Mouse (Mus musculus) adrenal gland, adult 2 months (tissue): ENCODE measurements around the gene Sspo. TPM values are rescaled to one million over a fixed set of nuclear protein-coding genes. Genes with fewer than 3 reads are reported as not detected.
A peak's percentile ranks its signal among the peaks of the same experiment; 100 is the strongest.

ENCODE experiments used
- DNase-seq: peaks from one replicate; pipeline ENCODE4 v3.0.0; 2021
- long read RNA-seq: library from polyadenylated mRNA; stranded (forward); transcript quantifications from one replicate; pipeline ENCODE4 v2.0.0, GENCODE M21; 2021
- polyA plus RNA-seq: library from polyadenylated mRNA; depleted of rRNA; stranded (reverse); fragments of >200 nt; gene quantifications from 2 replicates; pipeline ENCODE4 v1.2.3, GENCODE M21; 2012; rRNA removed
- total RNA-seq, 2 experiments: library from RNA; stranded (reverse); gene quantifications; 2 replicates each; pipeline ENCODE4 v1.2.3; 2021

Gene Sspo
- total RNA-seq (1 to 10 TPM; 2.7 to 3.5 TPM), polyA plus RNA-seq (8.4 and 12.3 TPM in 2 replicates)
- long read RNA-seq, partial matches to known transcripts, result 2 of 4 reads
- long read RNA-seq, other reads (novel, unspliced or antisense), result 2 of 4 reads

DNA sequence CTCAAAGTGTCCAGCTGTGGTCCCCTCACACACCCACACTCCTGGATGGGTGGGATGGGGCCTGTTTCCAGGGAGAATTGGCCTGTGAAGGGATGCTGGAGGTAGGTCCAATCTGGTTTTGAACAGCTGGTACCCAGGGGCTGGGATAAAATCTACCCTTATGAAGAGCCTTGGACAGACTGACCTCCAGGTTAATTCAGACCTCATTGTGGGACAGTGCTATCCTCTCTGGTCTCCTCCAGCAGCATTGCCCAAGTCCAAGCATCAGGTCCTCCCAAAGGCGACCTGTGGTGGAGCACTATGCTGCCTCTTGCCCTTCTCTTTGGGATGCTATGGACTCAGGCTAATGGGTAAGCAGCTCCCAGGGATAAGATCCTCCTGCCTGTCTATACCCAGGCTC, at the start of gene Sspo:
Gene Sspo, plus strand, starts transcription at position 301 of the 400 bp plus-strand sequence.
- no peak for DNase-seq

DNA sequence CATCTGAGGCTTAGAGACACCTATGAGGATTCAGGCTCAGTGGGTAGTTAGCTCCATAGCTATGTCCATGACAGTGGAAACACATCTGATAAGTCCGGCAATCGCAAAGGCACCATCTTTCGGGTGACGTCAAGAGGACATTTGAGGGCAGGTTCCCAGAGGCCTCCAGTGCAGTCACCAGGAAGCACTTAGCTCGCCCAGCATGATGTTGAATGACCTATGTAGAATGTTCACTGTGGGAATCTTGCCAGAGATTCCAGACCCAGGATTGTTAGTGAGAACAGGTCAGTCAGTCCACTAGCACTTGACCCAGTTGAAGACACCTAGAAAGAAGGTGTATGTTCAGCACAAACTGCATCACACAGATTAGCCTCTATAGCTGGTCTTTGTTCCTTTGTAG, 48.1 kb upstream of the Sspo start:
- no peak for DNase-seq

DNA sequence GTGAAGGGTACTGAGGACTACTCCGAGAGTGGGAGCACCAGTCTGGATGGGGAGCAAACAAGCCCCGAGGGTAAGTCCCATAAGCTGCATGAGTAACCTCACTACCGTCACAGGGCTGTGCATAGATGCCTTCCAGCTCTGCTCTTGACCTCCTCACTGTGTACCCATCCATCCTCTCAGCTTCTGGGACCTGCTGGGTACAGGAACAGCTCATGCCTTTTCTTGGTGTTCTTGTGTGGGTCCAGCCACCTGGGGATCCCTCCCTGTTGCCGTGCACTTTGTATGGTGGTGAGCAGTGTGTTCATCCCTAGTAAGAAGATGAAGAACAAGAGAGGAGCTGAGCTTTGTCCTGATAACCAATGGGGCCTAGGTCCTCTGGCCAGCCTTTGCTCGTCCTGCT, 44.0 kb upstream of the Sspo start:
- no peak for DNase-seq

DNA sequence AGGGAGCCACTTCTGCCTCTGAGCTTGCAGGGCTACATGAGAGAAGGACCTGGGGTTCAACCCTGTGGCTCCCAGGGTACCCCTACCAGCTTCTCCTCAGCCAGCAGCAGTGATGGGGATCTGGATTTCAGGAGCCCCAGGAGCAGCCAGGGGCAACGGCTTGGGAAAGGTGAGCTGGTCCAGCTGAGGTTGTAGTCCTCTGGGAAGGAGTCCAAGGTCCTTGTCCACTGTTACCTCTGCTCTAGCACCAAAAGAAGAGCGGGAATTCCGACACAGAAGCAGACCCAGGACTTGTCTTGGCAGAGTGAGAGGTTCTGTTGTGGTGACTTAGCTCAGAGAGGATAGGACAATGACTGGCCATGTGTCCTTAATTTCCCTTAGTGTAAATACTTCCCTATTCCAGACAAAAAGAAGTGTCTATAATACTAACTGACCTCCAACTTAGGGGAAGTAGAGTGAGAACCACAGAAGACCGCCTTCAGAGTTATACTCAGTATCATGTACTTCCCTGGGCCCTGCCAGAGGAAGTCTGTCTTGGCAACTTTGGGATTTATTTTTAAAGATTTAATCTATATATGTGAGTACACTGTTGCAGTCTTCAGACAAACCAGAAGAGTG, 38.2 kb upstream of the Sspo start:
- DNase-seq, result no peak

DNA sequence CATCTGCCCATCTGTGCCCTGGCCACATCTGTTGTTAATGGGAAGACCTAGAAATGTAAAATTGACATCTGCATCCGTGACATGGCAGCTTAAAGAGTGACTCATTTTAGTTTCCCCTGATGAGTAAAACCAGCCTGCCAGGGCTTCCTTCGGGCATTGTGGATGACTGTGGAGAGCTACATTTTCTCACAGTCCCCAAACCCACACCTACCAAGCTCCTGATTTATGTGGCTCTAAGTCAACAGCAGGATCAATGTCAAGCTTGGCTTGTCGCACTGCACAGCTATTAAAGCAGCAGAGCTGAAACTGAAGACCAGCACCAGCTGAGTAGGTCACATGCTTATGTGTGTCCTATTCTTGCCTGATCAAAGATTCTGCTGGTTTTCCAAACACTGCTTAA, 37.5 kb upstream of the Sspo start:
- DNase-seq, result no peak

DNA sequence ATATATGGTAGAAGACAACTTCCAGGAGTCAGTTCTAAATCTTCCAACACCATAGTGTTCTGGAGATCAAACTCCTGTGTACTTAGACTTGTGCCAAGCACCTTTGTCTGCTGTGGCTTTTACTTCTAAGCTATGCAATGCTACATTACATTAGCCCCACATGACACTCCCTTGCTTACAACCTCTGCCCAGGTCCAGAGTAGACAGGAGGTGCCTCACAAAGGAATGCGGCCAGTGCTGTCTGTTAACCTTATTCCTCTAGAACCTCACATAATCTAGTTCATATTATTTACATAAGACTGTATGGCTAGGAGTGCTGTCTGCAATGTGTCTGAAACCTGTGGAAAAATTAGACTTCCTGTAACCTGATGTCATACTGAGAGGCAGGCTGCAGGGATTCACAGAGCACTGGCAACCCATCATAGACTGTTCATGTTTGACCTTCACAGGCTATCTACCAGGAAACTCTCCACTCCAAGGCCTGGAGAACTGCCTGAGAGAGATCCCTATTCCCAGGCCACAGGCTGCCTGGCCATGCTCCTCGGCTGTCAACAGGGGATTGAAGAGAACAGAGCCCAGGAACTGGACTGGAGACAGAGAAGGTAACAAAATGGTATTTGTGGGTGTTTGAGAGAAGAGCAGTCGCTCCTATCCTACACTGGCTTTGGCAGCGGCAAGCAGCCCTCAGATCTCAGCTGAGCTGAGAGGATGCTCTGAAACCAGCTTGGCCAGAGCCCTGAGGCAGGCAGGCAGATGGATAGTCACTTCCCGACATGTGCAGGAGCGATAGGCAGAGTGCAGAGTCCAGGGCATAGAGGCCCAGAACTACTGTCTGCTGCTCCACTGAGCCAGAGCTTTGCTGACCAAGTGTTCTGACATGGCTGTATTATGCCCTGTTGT, 36.6 kb upstream of the Sspo start:
- DNase-seq, result no peak

DNA sequence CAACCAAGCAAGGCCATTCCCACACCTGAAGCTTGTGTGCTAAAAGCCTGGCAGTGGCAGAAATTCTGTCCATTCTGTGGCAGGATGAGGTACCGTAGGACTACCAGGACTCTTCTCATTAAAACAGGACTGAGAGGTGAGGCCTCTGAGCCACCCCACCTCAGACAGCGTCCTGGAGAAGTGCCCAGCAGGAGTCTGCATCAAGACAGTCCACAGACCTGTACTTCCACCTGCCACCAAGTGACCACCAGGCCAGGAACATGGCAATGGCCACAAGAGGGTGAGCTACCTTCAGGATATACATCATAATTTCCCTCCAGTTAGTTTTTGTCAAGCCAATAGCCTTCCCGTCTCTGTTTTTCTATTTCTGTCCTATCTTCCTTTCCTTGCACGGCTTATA, 35.9 kb upstream of the Sspo start:
- no peak for DNase-seq

DNA sequence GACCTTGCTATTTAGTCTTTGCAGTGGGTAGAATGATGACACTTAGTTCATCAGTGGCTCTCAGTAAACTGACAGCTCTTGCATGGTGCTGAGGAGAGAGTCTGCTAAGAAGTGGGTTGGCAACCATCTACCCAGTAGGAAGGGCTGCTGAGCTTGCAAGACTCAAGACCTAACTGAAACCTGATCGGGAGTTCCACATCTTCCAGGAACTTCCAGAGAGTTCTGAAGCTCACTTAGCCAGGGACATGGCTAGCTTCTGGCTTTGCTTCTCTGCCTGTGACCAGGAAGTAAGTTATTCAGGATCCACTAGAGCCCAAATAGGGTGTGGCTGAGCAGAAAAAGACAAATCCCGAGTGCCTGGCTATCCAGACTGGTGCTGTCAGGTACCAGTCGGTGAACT, 35.4 kb upstream of the Sspo start:
- no peak for DNase-seq

DNA sequence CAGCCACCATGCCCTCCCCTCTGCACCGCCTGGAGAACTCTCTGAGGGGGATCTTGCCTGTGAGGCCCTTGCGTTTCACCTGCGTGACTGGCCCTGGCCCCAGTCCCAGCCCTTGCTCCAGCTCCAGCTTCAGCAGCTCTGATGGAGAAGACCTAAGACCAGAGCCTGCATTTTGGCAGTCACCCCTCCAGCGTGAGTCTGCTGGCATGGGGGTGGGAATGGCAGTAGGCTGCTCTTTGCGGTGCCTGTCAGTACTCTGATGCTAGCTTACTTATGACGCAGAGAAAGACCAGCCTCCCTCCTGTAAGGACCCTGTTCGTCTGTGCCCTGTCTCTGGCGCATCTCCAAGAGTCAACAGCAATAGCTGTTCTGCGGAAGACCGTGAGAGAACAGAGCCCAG, 34.9 kb upstream of the Sspo start:
- no peak for DNase-seq

DNA sequence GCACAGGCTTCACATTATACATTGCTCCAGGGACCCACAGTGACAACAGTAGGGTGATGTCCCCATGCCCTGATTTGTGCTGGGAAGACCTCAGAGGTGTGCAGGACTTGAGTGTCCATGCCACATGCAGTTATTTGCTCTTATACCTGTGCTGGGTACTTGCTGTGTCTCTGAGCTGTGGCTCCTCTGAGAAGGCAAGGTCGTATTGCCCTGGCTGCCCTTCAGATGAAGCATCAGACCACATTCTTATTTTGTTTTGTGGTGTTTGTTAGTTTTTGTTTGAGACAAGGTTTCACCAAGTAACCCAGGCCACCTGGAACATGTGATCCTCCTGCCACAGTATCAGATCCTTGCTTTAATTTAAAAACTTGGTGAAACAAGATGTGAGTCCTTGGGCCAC, 33.1 kb upstream of the Sspo start:
- DNase-seq, result no peak

DNA sequence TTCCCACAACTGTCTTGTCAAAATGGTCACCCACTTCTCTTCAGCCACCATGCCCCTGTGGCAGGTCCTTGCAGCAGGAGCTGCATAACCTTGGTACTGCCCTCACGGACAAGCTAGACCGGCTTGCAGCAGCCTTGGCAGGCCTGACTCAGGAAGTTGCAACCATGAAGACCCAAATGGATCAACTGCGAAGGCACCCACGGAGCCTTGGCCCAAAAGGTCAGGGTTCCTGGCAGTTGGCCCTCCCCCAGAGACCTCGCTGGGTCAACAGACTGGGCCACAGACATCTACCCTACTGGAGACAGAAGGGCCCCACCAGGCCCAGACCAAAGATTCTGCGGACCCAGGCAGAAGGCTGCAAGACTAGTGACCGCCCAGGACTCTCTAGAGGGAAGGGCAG, 32.4 kb upstream of the Sspo start:
- DNase-seq, result peak; percentile 95

DNA sequence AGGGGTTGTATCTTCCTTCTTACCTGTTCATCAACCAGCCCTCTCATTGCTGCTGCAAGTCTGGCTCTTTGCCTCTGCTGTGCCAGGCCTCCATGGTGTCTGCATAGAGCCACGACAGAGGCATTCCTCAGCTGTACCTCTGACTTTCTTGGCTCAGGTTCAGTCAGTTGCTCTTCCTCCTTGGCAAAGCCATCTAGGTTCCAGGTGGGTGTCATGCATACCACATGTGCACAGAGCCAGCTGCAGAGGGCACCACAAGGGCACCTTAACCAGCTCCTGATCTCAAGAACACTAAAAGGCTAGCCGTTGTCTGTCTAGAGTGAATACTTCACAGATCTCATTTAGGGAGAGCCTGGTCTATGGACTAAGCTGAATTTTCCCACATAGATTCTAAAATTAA, 31.5 kb upstream of the Sspo start:
- DNase-seq, result peak; percentile 14

DNA sequence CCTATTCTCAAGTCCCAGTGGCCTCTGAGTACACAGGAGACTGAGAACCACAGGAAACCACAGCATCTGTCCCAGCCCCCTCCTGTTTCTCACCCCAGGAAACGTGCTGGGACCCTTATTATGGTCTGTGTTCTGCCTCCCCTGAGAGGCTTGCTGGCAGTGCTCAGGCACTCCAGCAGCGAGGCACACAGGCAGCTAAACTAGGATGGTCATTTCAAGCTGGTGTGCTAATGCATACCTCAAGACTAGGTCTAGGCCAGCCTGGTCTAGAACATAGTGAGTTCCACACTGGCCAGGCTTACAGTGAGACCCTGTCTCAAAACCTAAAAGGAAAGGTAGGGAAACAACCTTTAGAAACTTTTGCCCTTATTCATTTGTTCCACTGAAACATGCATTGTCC, 27.4 kb upstream of the Sspo start:
- no peak for DNase-seq

DNA sequence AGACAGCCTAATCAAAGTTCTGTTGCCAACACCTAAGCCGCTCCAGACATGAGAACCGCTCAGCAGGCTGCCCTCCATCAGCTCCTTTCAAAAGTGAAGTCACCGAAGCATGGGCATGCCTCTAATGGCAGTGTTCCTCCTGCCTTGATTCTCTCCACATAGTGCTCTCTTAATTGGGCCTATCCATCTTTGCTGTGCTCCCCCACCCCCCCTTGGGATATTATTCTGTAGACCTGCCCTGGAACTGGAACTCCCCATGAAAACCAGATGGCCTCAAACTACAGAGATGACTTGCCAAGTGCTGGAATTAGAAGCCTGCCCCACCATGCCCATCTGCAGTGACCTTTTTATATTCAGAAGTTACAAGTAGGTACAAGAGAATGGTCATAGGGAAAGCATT, 24.7 kb upstream of the Sspo start:
- DNase-seq, result no peak

DNA sequence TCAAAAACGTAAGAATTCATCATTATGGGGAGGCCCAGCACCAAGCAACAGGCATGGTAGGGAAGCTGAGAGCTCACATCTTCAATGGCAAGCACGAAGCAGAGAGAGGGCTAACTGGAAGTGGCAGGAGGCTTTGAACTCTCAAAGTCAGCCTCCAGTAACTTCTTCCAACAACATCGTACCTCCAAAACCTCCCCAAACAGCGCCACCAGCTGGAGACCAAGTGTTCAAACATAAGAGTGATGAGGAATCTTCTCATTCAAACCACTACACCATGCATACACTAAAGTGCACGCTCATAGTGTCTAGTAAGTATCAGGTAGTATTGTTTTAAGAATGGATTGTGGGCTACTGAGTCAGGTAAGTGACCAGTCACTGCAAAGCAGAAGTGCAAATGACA, 24.0 kb upstream of the Sspo start:
- DNase-seq, result no peak

DNA sequence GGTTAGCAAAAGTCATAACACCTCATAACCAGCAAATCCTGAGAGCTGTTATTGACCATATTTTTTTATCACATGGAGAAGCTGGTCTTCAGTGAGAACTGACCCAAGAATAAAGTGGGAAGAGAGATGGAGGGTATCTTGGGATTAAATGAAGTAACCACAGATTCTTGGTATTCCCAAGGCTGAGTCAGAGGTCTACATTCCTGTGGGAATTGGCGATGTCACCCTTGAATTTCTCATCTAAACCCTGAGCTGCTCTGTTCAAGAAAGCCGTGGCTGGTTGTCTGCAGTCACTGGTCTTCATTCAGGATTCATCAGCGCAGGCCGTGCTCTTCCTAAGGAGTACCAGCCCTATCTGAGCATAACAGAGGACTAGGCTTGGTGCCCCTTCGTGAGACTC, 21.1 kb upstream of the Sspo start:
- DNase-seq, result no peak

DNA sequence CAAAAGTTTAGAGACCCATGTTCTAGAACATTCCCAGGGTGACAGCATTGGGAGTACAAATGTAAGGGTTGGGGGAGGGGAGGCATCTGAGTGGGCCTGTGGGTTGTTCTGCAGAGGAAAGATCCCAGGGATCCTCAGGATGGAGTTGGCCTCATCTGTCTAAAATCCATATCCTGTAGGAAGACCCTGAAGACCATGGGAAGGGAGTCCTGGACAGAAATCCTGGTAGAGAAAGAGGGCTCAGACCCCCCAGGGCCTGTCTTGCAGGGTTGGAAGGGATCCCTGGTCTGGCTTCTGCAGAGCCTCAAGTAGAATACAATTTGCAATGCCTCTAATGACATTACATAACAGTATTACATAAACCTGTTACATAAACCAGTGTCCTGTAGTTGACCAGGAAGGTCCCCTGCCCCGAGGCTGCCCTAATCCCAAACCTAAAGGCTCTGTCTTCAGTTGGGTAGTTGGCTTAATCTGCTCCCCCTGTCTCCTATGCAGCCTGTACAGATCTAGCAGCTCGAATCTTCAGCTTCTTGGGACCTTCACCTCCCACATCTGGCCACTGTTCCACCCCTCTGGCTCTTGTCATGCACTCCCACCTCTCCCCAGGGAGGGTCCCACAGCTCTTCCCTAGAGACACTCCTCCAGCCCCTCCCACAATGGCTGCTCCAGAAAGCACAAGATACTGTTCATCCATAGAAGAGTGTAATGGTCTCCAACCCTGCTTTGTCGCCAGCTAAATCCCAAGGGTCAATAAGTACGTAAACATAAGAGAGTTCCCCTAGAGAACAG, 19.1 kb upstream of the Sspo start:
- peak; percentile 11 for DNase-seq

DNA sequence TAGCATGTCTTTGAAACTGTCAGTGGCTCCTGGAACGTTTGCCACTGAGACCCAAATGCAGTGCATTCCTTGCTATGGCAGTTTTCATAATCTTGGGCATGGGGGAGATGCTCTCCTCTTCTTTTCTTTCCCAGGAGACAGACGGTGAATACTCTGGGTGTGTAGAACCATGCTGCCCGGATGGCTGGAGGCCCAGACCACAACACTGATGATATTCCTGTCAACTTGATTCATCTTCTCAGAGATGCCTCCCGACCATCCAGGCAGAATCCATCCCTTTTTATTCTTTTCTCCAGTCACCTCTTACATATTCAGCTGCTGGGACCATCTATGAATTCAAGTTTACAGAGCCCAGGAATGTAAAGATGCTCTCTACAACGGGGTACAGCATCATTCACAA, 17.3 kb upstream of the Sspo start:
- no peak for DNase-seq

DNA sequence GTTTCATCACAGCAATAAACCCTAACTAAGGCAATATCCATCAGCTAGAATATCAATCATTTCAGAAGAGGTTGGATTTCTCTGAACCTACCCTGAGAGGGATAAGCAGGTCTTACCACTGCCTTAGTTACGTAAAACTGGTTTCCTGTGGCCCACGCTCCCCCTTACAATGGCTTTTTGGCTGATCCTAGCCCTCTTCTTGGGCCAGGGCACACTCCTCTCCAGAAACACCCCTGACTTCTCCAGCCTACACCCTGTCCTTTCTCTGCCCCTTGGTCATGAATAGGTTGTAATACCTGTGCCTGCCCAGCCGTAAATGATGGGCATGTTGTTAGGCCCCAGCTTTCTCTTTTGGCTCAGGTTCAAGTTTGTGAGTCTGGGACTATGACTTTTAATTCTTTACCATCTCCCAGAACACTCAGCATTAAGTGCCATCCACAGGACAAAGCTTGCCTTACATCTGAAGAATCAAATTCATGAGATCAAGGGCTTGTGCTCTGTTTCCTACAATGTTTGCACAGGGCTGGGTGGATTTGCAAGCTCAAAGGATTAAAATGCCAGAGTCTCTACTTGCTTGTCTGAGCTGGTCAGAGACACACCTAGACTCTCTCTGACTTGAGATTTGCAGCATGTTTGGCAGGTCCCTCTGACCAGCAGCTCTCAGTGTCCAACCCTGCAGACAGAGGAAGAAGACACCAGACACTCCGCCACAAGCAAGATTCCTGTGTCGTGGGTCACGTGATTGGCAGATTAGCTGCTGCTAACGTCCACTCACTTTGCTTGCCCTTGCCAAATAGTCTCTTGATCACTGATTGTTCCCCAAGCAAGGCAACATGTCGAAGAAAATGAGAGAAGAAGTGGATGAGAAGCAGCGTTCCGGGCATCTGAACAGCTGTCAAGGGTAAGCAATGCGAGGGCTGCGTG, 14.9 kb upstream of the Sspo start:
- peak; percentile 5 for DNase-seq

DNA sequence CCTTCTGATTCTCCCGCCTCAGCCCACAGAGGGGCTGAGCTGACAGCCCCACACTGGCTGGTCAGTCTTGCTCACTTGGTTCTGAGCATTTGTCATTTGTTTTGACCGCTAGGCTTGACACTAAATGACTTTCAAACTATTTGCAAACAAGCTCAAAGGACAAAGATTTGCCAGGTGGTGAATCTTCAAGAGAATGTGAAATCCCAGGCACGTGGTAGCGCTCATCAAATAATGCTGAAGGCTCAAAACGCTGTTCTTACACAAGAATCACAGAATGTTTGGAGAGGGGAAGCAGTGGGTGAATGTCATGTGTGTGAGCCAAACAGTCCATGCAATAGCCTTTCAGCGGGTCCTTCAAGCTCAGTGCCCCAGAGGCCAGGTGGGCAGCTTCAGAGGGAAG, 13.4 kb upstream of the Sspo start:
- peak; percentile 7 for DNase-seq

DNA sequence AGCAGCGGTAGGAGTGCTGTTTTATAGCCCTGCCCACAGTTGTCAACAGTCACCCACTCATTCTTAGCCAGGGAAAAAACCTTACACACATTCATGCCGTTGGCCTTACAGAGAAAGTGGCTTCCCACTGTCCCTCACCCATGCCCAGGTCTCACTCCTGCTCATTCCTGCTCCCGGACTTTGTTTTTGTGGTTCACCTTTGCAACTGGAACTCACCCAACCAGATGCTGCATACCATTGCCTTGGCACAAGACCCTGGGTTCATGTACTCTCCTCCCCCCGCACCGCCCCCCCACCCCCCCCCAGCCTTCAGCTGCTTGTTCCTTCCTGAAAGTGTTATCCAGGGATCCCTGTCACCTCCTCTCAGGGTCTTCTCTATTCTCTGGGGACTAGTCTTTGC, 12.9 kb upstream of the Sspo start:
- DNase-seq, result peak; percentile 8
